Mouse (Mus musculus) frontal cortex, adult (tissue): ENCODE data around the gene Rnf227.
A peak's percentile ranks its signal among the peaks of the same experiment; 100 is the strongest.
"Not testable (repeated sequence)": the region's sequence is repeated elsewhere in the genome, so short reads cannot be mapped to it uniquely, and the experiment has no call there.

Source experiments
- ATAC-seq: cut with Nextera tagmentation; 2 replicates; pipeline ENCODE4 v1.9.2; 2017; ENCODE audit warnings: mild to moderate bottlenecking, moderate library complexity, mixed read lengths; ENCODE audit not compliant: low TSS enrichment

Gene Rnf227

DNA sequence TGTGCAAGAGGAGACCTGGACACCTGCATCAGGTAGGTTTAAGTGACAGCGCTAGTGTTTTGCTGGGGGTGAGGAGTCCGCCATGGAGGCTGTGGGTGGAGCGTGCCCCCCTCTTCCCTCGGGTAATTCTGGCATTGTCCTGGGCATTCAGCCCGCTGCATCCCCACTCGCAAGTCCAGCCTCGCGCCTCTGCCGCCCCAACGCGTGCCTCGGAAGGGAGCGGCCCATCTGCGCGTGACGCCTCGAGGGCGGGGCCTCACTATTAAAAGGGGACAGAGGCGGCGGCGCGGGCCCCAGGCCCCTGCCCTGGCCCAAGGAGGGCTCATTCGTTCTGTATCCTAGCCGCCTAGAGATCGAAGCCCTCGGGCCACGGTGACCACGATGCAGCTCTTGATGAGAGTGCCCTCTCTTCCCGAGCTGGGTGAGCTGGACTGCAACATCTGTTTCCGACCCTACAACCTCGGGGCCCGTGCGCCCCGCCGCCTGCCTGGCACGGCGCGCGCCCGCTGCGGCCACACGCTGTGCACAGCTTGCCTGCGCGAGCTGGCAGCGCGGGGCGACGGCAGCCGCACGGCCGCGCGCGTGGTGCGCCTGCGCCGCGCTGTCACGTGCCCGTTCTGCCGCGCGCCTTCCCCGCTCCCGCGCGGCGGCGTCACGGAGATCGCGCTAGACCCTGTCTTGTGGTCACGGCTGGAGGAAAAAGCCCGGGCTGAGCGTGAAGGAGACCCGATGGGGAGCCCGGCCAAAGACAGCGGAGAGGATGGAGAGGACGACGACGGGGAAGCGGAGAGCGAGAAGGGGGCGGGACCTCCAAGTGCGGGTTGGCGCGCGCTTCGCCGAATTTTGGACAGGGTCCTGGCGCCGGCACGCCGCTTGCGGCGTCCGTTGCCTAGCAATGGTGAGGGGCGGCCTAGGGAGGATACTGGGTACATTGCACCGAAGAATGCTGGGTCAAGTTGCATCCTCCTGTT, at the start of gene Rnf227:
Gene Rnf227, plus strand, starts transcription at position 301 of the 971 bp plus-strand sequence.
- peak; percentile 86 for ATAC-seq

DNA sequence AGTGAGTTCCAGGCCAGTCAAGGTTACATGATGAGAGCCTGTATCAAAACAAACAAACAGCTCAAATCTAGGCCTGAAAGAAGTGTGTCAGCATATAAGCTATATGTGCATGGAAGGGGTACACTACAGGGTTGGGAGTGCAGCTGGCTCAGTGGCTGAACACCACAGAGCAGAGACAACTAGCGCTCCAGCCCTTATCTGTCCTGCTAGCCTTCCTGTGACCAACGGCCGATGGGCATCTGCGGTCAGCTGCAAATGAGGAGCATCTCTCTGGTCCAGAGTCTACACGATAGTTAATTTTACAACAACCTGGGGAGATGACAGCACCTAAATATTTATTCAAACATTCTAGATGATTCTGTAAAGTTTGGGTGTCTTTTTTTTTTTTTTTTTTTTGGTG, 49.1 kb upstream of the Rnf227 start:
- no peak for ATAC-seq

DNA sequence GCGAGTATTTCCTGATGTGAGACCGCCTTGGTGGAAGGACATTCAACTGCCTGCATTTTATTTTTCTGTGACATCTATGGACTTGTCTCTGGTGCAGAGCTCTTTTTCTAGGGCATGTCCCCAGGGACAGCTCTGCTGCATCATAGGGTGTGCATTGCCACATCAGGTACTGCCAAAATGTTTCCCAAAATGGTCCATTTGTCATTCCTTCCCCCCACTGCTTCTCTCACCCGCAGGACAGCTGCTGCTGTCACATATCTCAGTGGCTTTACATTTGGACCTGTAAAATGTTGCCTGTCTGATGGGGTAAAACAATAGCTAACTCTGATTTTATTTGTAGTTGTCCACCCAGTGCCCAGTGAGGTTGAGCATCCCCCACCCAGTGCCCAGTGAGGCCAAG, 45.0 kb upstream of the Rnf227 start:
- peak; percentile 69; the same call in 1 of the 2 replicates for ATAC-seq

DNA sequence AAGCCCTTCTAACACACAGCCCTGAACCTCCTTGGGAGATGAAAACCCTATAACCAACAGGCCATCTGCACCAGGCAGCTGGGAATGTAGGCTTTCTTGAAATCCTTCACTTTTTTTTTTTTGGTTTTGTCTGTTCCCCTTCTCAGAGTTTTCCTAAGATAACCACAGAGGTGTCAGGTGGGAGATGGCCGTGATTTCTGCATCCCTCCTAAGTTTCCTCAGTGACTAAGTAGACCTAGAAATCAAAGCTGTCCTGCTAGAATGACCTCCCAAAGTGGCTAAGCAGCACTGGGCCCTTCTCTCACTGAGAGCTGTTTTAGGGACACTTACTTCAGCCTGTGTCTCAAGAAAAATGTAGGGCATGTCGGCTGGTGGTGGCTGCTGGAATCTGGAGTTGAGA, 42.5 kb upstream of the Rnf227 start:
- ATAC-seq = peak; percentile 50; the same call in 1 of the 2 replicates

DNA sequence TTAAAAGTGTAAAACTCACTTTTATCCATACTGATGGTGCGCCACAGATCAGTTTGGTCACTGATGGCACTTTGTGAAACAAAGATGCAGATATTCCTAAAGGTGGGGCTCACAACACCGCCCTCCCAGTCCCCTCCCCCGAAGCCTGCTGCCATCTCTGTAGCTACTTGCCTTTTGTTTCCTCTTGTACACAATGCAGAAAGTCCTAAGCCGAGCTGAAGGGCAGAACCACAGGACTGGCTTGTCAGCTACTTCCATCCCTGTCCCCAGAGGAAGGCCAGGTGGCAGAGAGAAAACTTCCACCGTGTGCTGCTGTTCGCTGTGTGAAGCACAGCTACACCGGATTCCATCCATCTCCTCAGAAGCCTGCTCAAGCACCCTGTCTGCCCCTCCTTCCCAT, 42.0 kb upstream of the Rnf227 start:
- no peak for ATAC-seq

DNA sequence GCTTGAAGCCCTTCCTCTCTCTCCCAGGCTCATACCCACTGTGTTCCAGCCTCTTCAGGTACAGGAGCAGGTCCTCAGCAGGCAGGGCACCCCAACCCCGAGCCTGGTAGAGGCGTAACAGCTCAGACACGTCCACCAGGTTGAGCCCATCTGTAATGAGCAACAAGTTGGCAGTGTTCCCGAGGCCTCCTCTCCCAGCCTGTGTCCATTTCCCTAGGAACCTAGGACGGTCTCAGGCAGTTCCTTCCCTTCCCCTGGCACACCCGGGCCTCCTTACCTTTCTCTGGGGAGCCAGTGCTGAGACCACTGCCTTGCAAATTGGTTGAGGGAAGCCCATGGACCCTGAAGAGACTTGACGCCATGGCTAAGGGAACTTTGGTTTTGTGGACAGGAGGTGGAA, 37.4 kb upstream of the Rnf227 start:
- no peak for ATAC-seq

DNA sequence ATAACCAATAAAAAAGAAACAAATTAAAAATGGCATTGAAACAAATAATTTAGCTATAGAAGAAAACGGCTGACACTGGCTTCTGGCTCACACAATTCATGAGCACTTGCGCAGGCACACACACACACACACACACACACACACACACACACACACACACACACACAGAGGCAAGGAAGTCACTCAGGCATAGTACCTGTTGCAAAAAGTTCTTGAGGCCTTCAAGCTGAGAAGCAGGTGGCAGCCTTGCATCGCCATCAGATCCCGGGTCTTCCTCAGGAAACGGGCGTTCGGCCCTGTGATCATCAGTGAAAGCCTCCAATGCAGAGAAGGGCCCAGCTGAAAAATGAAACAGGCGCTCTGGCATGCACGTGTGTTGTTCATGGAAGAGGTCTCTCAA, 35.0 kb upstream of the Rnf227 start:
- no peak for ATAC-seq

DNA sequence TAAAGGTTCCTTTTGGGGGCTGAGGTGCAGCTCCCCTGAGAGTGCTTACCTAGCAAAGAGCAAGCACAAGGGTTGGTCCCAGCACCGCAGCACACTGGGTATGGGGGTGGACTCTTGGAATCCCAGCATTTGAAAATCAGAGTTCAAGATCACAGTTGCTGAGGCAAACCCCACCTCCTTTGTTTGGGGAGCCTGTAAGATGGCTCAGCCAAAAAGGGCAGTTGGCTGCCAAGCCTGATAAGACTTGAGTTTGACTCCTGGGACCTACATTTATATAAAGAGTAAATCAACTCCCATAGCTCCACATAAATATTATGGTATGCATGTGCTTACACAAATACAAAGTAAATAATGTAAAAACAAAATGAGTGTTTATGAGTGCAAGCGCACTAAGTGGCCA, 34.2 kb upstream of the Rnf227 start:
- ATAC-seq = no peak

DNA sequence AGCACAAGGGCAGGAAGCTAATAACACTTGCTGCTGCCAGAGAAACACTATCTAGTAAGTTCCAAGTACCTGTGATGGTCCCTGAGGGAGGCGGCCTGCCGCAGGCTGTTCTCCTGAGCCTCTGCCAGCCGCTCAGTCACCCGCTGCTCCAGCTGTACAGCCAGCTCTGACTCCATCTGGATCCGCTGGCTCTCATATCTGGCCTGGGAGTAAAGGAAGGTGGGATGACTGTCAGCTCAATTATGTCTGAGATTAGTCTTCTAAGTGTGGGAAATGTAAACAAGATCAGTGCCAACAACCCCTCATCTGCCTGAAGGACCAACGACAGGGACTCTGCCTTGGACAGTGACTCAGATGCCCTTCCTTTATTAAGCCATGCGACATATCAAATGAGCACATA, 29.0 kb upstream of the Rnf227 start:
- no peak for ATAC-seq

DNA sequence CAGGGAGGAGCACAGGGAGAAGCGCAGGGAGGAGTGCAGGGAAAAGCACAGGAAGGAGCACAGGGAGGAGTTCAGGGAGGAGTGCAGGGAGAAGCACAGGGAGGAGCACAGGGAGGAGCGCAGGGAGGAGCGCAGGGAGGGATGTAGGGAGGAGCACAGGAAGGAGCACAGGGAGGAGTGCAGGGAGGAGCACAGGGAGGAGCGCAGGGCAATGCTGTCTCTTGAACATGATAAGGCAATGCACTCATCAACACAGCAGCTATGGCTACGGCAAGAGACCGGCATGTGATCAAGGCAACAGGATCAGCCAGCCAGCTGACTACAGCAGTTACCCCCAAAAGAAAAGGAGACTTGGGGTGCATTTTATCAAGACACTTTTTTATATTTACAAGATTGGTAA, 23.9 kb upstream of the Rnf227 start:
- no peak for ATAC-seq

DNA sequence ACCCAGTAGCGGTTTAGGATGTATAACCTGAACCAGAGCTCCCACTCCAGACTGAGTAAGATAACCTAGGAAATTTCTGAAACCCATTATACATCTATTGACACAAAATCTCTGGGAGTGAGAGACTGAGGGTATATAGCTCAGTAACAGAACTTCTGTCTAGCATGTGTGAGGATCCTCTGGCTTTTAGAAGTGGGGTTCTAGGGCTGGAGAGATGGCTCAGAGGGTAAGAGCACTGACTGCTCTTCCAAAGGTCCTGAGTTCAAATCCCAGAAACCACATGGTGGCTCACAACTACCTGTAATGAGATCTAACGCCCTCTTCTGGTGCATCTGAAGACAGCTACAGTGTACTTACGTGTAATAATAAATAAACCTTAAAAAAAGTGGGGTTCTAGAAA, 22.3 kb upstream of the Rnf227 start:
- ATAC-seq = not testable (repeated sequence)

DNA sequence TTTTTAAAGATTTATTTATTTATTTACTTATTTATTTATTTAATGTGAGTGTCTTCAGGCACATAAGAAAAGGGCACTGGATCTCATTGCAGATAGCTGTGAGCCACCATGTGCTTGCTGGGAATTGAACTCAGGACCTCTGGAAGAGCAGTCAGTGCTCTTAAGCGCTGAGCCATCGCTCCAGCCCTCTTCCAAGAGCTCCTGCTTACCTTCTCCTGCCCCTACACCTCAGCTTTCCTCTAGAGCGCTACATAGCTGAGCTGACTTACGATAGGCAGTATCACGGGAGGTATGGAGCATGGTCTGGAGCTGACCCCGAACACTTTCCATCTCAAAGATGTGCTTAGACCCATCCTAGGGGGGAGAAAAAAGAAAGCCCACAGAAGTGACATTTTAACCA, 18.7 kb upstream of the Rnf227 start:
- no peak for ATAC-seq

DNA sequence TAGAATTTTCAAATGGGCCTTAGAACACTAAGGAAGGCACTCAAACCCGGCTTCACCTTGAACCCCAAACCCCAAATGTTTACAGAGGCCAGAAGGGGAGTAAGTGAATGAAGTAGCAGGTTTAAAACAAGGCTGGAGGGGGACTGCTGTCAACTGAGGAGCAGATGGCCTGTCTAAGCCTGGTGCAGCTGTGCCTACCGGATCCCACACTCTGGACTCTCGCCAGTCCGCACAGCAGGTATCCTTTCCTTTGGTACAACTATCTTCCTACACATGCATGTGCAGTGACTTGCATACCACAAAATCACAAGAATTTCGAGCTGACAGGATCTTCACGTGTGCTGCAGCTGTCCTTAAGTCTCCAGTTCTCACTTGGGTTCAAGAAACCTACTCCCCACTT, 18.3 kb upstream of the Rnf227 start:
- ATAC-seq = no peak

DNA sequence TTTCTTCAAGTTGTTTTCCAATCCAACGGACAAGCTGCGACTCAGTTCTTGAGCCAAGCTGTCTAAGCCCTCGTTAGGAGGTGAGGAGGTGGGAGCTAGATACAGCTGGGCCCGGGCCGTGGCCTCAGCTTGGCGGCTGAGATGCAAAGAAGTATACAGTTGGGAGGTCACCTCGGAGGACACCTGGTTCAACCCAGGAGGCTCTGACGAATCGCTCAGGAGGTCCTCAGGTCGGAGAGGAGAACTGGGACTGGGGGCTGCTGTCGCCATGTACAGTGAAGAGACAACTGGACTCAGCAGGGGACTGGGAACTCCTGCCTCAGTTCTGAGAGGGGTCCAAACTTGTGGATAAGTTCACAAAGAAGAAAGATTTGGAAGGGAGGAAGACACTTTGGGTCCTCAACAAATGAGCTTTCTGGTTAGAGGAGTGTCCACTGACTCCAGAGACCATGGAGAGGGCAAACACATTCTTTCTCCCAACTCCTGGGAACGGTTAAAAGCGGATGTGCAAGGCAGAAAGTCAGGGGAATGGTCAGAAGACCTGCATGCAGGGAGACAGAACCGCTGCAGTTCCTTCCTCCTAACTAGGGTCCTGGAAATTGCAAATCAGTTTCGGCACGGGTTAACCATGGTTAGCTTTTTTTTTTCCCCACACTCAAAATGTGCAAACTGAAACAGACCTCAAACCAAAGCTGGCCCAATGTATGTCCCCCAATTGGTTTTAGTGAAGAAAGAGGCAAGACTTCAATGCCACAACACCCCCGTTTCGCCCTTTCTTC, 17.4 kb upstream of the Rnf227 start:
- no peak for ATAC-seq

DNA sequence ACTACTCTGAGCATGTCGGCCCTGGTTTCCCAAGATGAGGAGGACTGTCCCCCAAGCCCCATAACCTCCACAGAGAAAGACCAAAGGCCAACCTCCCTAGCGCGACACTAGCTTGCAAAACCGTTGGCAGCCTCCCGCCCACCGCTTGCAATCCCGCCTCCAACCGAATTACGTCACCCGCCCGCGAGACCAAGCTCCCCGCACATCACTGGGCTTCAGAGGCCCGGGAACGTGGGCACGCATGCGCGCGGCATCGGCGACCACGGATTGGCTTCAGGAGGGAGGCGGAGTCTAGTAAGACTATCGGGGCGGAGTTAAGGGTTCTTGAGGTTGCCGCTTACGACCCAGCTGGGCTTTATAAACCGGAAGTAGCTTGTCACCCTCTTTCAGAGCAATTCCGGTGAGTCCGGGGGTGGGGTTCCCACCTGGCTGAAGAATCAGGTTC, 16.6 kb upstream of the Rnf227 start, which contains the start of the genes Cntrob and Trappc1:
Gene Cntrob, minus strand, starts transcription at position 109 of the 445 bp plus-strand sequence.
Gene Trappc1, plus strand, starts transcription at position 314 of the 445 bp plus-strand sequence.
- peak; percentile 89 for ATAC-seq

DNA sequence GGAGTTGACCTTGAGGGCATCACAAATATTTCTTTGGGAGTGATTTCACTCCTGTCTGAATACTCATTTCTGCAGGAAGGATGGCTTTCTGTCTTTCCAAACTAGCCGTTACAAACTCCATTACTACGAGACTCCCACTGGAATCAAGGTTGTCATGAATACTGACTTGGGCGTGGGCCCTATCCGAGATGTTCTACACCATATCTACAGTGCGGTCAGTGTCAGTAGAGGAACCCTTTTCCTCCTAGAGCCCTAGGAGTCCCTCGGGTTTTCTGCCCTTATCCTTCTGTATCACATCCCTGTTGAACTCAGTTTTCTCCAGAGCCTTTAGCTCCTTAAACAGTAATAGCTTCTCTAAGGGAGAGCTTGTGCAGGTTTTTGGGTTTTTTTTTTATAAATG, 15.5 kb upstream of the Rnf227 start:
- no peak for ATAC-seq

DNA sequence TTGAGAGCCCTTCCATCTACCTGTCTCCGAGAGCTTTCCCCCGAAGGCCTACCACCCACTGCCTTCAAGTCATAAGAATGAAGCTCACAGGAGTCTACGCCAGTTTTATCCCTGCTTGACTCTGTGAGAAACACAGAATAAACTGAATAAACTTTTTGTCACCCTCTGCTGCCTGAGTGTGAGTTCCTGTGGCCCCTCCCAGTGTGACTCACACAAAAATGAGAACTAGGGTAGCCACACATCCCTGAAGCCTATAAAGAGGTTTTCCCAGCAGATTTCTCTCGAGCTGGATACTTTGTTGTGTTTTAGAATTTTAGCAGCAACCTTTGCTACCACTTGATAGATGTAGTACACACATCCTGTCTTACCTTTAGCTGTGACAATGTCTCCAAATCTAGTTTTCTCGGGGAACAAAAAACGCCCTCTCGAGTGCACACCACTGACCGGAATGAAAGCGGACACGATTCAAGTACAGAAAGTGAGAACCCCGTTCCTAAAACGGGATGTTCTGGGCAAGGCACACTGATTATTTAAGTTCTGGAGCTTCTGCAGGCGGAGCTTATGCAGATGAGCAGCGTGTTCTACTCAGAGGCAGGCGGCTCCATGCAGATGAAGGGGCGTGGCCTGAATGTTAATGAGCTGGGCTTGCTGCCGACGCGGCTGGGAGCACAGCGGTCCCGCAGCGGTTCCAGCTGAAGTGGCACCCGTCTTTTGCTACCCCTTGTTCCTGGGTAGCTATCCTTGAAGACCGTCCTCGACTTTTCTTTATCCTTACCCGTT, 14.4 kb upstream of the Rnf227 start, which contains the start of gene Kcnab3:
Gene Kcnab3, plus strand, starts transcription at position 631 of the 780 bp plus-strand sequence.
- ATAC-seq = peak; percentile 62

DNA sequence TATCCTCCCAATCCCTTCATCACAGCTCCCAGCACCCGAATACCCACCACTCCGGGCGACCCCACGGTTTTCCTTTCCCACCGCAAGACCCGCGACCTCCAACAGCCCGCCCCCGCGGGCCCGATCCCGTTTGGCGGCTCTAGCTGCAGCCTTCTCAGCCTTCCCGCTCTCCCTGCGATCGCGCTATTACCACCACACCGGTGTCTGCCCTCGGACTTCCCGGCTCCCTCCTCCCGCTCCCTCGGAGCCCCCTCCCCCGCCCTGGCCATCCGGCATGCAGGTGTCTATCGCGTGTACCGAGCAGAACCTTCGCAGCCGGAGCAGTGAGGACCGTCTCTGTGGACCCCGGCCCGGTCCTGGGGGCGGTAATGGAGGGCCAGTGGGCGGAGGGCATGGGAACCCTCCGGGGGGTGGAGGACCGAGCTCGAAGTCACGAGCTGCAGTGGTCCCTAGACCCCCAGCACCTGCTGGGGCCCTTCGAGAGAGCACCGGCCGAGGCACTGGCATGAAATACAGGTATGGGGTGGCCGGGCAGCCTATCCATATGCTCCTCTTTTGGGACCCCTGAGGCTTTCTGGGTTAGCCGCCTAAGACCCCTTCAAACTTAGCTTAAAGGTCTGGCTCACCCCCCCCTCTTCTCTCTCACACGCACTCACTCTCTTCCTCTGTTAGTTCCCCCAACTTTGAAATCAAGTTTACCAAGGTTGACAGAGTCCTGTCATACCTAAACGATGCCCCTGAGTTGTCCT, 13.7 kb upstream of the Rnf227 start:
- ATAC-seq = no peak

DNA sequence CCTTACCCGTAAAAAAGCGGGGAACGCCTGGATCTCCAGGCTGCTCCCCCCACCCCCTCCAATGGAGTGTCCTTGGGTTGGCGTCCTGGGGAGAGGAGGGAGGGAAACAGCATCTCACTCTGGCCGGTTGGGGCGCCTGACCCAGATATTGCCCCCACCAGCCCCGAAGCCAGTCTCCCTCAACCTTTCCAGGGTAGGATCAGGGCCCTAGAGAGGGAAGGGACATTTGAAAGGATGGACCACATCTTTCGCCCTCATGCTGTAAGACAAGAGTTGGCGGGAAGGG, 13.2 kb upstream of the Rnf227 start:
- ATAC-seq = no peak

DNA sequence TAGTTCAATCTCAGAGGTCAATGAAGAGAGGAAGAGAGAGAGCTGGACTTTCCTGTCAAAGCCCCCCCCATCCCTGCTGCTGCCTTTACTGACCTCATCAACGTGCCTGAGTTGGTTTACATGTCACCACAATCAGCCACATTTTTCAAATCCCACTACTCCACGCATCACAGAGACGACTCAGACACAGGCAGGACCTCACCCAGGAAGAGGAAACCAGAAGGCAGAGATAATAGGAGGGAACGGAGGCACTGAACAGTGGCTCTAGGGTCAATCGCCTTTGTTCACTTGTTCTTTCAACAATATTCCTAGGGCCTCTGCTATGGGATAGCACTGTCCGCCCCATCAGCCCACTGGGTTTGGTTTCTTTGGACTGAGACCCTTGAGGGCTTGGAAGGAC, 12.6 kb upstream of the Rnf227 start:
- ATAC-seq = no peak

DNA sequence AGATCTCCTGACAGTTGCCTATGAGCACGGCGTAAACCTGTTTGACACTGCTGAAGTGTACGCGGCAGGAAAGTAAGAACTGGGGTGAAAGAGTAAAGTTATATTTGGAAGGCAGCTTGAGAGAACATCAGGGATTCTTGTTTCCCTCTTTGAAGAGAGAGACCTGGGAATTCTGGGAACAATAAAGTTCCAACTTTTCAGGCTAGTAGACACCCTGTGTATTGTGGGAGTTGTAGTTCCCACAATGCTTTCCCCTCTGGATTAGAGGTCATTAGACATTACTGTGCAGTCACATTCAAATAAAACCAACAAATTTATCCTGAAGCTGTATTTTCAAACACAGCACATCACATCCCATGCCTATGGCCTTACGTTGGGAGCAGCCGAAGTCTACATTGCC, 11.7 kb upstream of the Rnf227 start:
- no peak for ATAC-seq
